Mouse (Mus musculus) E14TG2a.4 (cell line): ENCODE measurements at regions not wholly inside any gene's neighbourhood (a gene's known extent, or its start where the extent isn't known, plus 50 kb on each side); places are given as distances from the start of the nearest gene placed in this dataset.

ENCODE experiments used
- CTCF ChIP-seq: conservative IDR thresholded peaks from 2 replicates; pipeline ENCODE4 v1.5.1; 2014; ENCODE audit warnings: low read length
- POU5F1 ChIP-seq: IDR thresholded peaks from 2 replicates; pipeline ENCODE4 v1.6.1; 2014; ENCODE audit warnings: low read length, borderline replicate concordance

DNA sequence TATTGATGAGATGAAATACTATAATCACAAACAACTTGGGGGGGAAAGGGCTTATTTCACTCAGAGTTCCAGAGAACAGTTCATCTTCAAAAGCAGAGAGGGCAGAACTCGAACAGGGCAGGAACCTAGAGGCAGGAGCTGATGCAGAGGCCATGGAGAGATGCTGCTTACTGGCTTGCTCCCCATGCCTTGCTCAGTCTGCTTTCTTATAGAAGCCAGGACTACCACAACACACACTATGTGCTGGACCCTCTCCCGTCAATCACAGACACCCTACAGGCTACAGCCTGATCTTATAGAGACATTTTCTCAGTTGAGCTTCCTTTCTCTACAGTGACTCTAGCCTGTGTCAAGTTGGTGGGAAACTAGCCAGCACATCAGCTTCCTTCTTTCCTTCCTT lies 157.3 kb downstream of the Zfp36l1 start:
- TF ChIP-seq CTCF (no peak), POU5F1 (no peak)
